Mouse (Mus musculus): ENCODE data around the gene Tulp2.
A peak's percentile ranks its signal among the peaks of the same experiment; 100 is the strongest.
"Not testable (repeated sequence)": the region's sequence is repeated elsewhere in the genome, so short reads cannot be mapped to it uniquely, and the experiment has no call there.

Gene Tulp2

DNA sequence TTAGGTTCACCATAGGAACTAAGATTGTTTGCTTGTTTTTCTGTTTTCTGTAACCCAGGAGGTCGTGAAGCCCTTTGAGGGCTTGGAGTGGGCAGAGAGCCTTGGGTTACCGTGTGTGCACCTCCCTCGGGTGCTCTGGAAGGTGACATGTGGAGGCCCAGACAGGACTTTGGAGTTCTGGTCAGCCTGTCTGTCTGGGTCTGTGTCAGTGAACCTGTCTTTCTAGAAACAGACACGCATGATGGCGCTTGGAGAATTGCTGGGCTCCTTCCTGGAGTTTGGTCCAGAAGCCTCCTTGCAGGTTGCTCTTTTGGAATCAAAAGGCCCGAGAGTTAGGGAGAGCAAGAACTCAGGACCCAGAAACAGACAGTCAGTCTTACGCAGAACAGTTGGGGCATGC, 21.3 kb upstream of the Tulp2 start:
- no peak for DNase-seq (ENCODE audit: low spot score)

- peak; percentile 76 for DNase-seq (ENCODE audit: low spot score)
These were observed 20.8 kb upstream of the Tulp2 start for GRCm38 (mm10) chr7:45460860-45461314.

- DNase-seq (ENCODE audit: low spot score): no peak
These were observed 20.4 kb upstream of the Tulp2 start for GRCm38 (mm10) chr7:45461326-45461725.

GRCm38 (mm10) chr7:45461781-45462180, 19.9 kb upstream of the Tulp2 start:
- DNase-seq (ENCODE audit: low spot score): no peak

DNA sequence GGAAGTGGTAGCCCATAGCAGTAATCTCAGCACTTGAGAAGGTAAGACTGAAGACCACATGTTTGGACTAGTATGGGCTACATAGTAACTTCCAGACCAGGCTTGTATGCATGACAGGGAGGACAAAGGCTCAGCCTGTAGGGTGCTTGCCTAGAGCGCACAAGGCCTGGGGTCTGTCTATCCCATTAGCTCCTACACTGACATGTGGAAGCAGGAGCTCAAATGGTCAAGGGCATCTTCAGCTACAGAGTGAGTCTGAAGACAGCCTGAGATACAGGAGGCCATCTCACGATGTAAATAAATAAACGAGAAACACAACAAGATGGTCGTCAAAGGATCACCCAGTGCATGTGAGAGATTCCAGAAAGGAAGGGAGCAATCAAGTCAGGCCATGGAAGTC, 19.4 kb upstream of the Tulp2 start:
- no peak for DNase-seq (ENCODE audit: low spot score)

GRCm38 (mm10) chr7:45462868-45463267, 18.8 kb upstream of the Tulp2 start:
- DNase-seq (ENCODE audit: low spot score): not testable (repeated sequence)

DNA sequence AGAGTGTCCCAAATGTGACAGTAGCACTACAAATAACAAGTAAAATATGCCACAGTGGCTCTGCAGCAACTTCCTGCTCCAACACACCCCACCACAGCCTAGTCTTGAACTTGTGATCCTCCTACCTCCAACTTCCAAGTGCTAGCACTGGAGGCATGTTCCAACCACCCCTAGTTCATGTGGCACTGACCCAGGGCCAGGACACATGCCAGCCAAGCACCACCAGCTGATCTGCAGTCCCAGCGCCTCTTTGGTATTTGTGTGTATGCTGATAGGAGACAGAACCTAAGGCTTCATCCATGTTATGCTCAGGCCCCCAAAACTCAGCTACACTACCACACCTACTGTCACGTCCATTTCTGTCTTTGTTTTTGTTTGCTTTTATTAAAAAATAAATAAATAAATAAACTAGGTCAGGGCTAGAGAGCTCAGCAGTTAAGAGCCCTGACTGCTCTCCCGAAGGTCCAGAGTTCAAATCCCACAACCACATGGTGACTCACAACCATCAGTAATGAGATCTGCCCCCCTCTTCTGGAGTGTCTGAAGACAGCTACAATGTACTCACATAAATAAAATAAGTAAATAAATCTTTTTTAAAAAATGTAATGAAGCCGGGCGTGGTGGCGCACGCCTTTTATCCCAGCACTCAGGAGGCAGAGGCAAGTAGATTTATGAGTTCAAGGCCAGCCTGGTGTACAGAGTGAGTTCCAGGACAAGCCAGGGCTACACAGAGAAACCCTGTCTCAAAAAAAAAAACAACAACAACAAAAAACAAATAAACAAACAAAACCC, 17.5 kb upstream of the Tulp2 start:
- no peak for DNase-seq (ENCODE audit: low spot score)

- DNase-seq (ENCODE audit: low spot score): no peak
These were observed 16.6 kb upstream of the Tulp2 start for GRCm38 (mm10) chr7:45465112-45465511.

GRCm38 (mm10) chr7:45465549-45465948, 16.1 kb upstream of the Tulp2 start:
- DNase-seq (ENCODE audit: low spot score): no peak

- peak; percentile 95 for DNase-seq (ENCODE audit: low spot score)
These were observed 15.2 kb upstream of the Tulp2 start, which contains the start of gene Bax for GRCm38 (mm10) chr7:45466283-45467089. Gene Bax (minus strand): TSS chr7:45466898.

DNA sequence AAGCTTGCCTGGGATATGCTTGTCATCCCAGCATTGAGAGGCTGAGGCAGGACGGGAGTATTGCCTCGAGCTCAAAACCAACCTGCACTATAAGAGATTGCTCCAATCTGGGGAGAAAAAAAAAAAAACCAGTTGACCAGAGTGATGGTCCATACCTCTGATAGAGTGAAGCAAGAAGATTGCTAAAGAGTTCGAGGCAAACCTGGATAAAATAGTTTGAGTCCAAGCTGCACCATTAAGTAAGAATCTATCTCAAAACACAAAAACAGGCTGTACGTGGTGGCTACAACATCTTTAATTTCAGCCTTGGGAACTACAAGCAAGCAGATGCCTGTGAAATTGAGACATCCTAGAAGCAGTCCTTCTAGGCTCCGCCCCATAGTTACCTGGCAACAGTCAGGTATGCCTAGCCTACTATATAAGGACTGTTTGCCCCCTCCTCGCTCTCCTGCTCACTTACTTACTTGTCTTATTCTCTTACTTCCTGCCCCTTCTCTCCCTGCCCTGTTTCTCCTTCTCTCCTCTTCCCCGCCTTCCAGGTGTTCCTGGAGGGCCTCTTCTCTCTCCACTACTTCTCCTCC, 14.5 kb upstream of the Tulp2 start:
- peak; percentile 74 for DNase-seq (ENCODE audit: low spot score)

GRCm38 (mm10) chr7:45470869-45471268, 10.8 kb upstream of the Tulp2 start:
- peak; percentile 76 for DNase-seq (ENCODE audit: low spot score)

DNA sequence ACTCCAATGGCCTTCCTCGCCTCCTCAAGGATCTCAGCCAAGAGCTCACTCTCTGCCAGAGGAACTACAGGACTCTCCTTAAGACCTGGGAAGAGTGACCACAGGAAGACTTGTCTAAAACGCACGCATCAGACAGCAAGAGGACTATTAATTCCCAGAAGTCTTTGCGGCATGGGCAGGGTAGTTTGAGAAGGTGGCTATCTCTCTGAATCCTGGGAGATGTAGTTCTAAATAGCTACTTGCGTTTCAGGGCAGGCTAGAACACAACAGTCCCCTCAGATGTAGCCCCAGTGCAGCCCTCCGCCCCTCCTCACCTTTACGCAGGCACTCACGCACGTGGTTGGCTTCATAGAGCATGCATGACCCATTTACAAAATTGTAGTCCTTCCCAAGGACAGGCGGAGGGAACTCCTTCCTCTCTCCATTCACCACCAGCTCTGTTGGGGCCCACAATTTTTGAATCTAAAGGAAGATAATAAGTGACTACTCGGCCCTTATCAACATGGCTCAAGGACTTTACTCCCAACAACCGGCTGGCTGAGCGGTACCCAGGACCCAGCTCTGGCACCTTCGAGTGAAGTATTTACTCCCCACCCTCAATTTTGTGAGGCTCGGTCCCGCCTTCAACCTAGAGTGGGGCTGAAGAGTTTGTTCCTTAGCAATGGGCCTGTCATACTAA, 6.2 kb upstream of the Tulp2 start:
- DNase-seq (ENCODE audit: low spot score): no peak

GRCm38 (mm10) chr7:45476453-45476852, 5.2 kb upstream of the Tulp2 start:
- DNase-seq (ENCODE audit: low spot score): no peak

DNA sequence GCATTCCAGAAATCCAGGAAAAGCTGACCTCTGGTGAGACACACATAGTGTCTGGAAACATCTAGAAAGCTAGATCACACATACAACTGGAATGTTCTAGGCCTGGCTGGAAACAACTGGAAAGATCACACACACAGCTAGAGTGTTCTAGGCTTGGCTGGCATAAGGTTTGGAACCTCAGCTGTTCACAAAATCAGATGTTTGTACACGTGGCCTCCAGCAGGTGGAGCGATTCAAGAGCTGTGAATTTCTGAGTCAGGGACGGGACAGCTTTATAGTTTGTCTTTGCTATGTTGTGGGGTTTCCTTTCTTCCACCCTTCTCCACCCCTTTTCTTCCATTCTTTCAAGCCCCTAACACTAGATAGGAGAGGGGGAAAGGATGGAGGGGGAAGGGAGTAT, 4.7 kb upstream of the Tulp2 start:
- peak; percentile 75 for DNase-seq (ENCODE audit: low spot score)

GRCm38 (mm10) chr7:45478774-45479173, 2.9 kb upstream of the Tulp2 start:
- no peak for DNase-seq (ENCODE audit: low spot score)

GRCm38 (mm10) chr7:45480310-45480709, 1.4 kb upstream of the Tulp2 start:
- not testable (repeated sequence) for DNase-seq (ENCODE audit: low spot score)

- DNase-seq (ENCODE audit: low spot score): no peak
These were observed 489 bp downstream of the Tulp2 start for GRCm38 (mm10) chr7:45482166-45482565.

- not testable (repeated sequence) for DNase-seq (ENCODE audit: low spot score)
These were observed 3.3 kb downstream of the Tulp2 start for GRCm38 (mm10) chr7:45484985-45485384.

DNA sequence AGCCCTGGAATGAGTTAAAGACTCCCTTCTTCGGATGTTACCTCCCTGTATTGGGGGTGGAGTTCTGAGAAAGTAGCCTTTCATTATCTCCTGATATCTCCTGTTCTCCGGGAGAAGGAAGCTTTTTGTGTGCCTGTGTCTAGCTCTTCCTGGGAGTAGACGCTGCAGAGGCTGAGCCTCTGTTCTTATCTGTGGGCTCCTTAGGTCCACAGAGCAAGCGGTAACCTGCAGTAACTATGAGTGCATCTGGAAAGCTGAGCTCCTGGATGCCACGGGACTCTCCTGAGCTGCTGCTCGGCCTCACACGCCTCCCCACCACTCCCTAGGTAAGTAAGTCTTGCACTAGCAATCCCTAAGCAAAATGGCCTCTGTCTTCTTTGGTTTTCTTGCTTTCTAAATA, 4.5 kb downstream of the Tulp2 start:
- no peak for DNase-seq (ENCODE audit: low spot score)

- no peak for DNase-seq (ENCODE audit: low spot score)
These were observed 5.2 kb downstream of the Tulp2 start, which contains the start of gene Gm45808 for GRCm38 (mm10) chr7:45486761-45487415. Gene Gm45808 (minus strand): TSS chr7:45486811.
